Mouse (Mus musculus) liver, adult 2 months (tissue): ENCODE data around the gene H2-Q10.
"Not testable (repeated sequence)": the region's sequence is repeated elsewhere in the genome, so short reads cannot be mapped to it uniquely, and the experiment has no call there.

Experiments
- CTCF ChIP-seq: fragments of 200-500 bp; IDR thresholded peaks from 2 replicates; pipeline ENCODE4 v1.5.1; 2011; ENCODE audit warnings: low read depth, low read length, control low read depth
- POLR2A ChIP-seq: fragments of 200-500 bp; IDR thresholded peaks from 2 replicates; pipeline ENCODE4 v1.6.1; 2011; ENCODE audit warnings: low read length, control low read depth; ENCODE audit not compliant: insufficient read depth; ENCODE audit errors: extremely low read depth

DNA sequence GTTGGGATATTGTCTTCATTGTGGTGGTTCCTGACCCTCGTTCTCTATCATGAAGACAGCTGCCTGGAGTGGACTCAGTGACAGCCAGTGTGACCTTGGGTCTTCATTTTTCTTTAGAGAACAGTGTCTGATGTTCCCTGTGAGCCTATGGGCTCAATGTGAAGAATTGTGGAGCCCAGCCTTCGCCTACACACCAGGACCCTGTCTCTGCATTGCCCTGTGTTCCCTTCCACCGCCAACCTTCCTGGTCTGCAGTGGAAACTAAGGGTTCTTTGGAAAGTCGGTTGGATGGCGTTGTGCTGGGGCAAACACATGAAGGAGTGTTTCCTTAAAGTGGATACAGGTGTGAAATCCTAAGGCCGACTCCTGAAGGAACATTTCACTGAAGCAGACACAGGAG, 41.0 kb upstream of the H2-Q10 start:
- not testable (repeated sequence) for TF ChIP-seq CTCF, POLR2A
